Mouse (Mus musculus) MEL (cell line): ENCODE measurements at regions not wholly inside any gene's neighbourhood (a gene's known extent, or its start where the extent isn't known, plus 50 kb on each side); places are given as distances from the start of the nearest gene placed in this dataset.

Source experiments
- CHD2 ChIP-seq: IDR thresholded peaks from 2 replicates; pipeline ENCODE4 v1.6.1; 2011; ENCODE audit warnings: low read length, improper control_type of control experiment
- CTCF ChIP-seq, 3 experiments: IDR thresholded peaks in 2 of 3; conservative IDR thresholded peaks in 1 of 3; 2 replicates each; pipeline ENCODE4 v1.5.1; 2011 to 2012; ENCODE audit warnings: low read length in 3 of 3, low read depth in 2 of 3, mild to moderate bottlenecking in 2 of 3, improper control_type of control experiment in 1 of 3, inconsistent platforms in 1 of 3, mixed read lengths in 1 of 3, moderate library complexity in 1 of 3; ENCODE audit not compliant: control insufficient read depth in 1 of 3, insufficient read depth in 1 of 3, poor library complexity in 1 of 3, severe bottlenecking in 1 of 3
- E2F4 ChIP-seq: IDR thresholded peaks from 2 replicates; pipeline ENCODE4 v1.6.1; 2011; ENCODE audit warnings: low read depth, low read length, improper control_type of control experiment, borderline replicate concordance
- EP300 ChIP-seq, 2 experiments: IDR thresholded peaks; 2 replicates each; pipeline ENCODE4 v1.6.1; 2011; ENCODE audit warnings: improper control_type of control experiment in 2 of 2, low read length in 2 of 2, low read depth in 1 of 2, mild to moderate bottlenecking in 1 of 2
- ETS1 ChIP-seq: IDR thresholded peaks from 2 replicates; pipeline ENCODE4 v1.6.1; 2012; ENCODE audit warnings: low read depth, mild to moderate bottlenecking, inconsistent platforms, low read length, improper control_type of control experiment, moderate library complexity
- GATA1 ChIP-seq: IDR thresholded peaks from 2 replicates; pipeline ENCODE4 v1.6.1; 2011; ENCODE audit warnings: low read depth, low read length, improper control_type of control experiment
- HCFC1 ChIP-seq: IDR thresholded peaks from 2 replicates; pipeline ENCODE4 v1.6.1; 2012; ENCODE audit warnings: low read depth, mild to moderate bottlenecking, inconsistent platforms, low read length, improper control_type of control experiment, moderate library complexity
- MAFK ChIP-seq: IDR thresholded peaks from 2 replicates; pipeline ENCODE4 v1.6.1; 2011; ENCODE audit warnings: low read depth, mild to moderate bottlenecking, low read length, improper control_type of control experiment, borderline replicate concordance
- MAX ChIP-seq: IDR thresholded peaks from 2 replicates; pipeline ENCODE4 v1.6.1; 2011; ENCODE audit warnings: low read length, improper control_type of control experiment
- MAZ ChIP-seq: IDR thresholded peaks from 2 replicates; pipeline ENCODE4 v1.6.1; 2012; ENCODE audit warnings: low read depth, mild to moderate bottlenecking, inconsistent platforms, low read length, improper control_type of control experiment
- POLR2A ChIP-seq, 2 experiments: IDR thresholded peaks; 2 replicates each; pipeline ENCODE4 v1.6.1; 2011 to 2012; ENCODE audit warnings: low read length in 2 of 2, mild to moderate bottlenecking in 2 of 2, control low read depth in 1 of 2, improper control_type of control experiment in 1 of 2, low read depth in 1 of 2, moderate library complexity in 1 of 2; ENCODE audit not compliant: control insufficient read depth in 1 of 2, insufficient read depth in 1 of 2, poor library complexity in 1 of 2
- RAD21 ChIP-seq: IDR thresholded peaks from 2 replicates; pipeline ENCODE4 v1.6.1; 2011; ENCODE audit warnings: mild to moderate bottlenecking, low read depth, low read length, improper control_type of control experiment
- SIN3A ChIP-seq: IDR thresholded peaks from 2 replicates; pipeline ENCODE4 v1.6.1; 2012; ENCODE audit warnings: low read length, improper control_type of control experiment, inconsistent platforms
- USF2 ChIP-seq, 2 experiments: IDR thresholded peaks; 2 replicates each; pipeline ENCODE4 v1.6.1; 2011 to 2012; ENCODE audit warnings: improper control_type of control experiment in 2 of 2, low read length in 2 of 2, borderline replicate concordance in 1 of 2, inconsistent platforms in 1 of 2, low read depth in 1 of 2, mild to moderate bottlenecking in 1 of 2; ENCODE audit not compliant: insufficient read depth in 1 of 2

GRCm38 (mm10) chr14:47867017-47867416, 218.8 kb downstream of the Ktn1 start:
- TF ChIP-seq CHD2 = no peak
- no peak for TF ChIP-seq USF2 (IDR thresholded peaks at IDR 0.05; ENCODE audit: borderline replicate concordance in 1 of 2, insufficient read depth in 1 of 2, low read depth in 1 of 2, low read length in 2 of 2)
- no peak for TF ChIP-seq POLR2A (IDR thresholded peaks at IDR 0.05; ENCODE audit: control insufficient read depth in 1 of 2, insufficient read depth in 1 of 2, low read depth in 1 of 2, low read length in 2 of 2, poor library complexity in 1 of 2)
- TF ChIP-seq HCFC1 = no peak
- no peak for TF ChIP-seq EP300 (IDR thresholded peaks at IDR 0.05; ENCODE audit: low read depth in 1 of 2, low read length in 2 of 2)
- no peak for TF ChIP-seq E2F4
- no peak for TF ChIP-seq CTCF (IDR thresholded peaks at IDR 0.05 in 2 of 3, conservative IDR thresholded peaks at IDR 0.05 in 1 of 3; ENCODE audit: control insufficient read depth in 1 of 3, insufficient read depth in 1 of 3, low read depth in 2 of 3, low read length in 3 of 3, poor library complexity in 1 of 3, severe bottlenecking in 1 of 3)
- no peak for TF ChIP-seq GATA1
- TF ChIP-seq MAZ = no peak
- no peak for TF ChIP-seq RAD21
- no peak for TF ChIP-seq MAX
- no peak for TF ChIP-seq SIN3A
- no peak for TF ChIP-seq ETS1
- no peak for TF ChIP-seq MAFK
